Mouse (Mus musculus): ENCODE measurements around the gene Mfsd6l.
A peak's percentile ranks its signal among the peaks of the same experiment; 100 is the strongest.

Gene Mfsd6l

DNA sequence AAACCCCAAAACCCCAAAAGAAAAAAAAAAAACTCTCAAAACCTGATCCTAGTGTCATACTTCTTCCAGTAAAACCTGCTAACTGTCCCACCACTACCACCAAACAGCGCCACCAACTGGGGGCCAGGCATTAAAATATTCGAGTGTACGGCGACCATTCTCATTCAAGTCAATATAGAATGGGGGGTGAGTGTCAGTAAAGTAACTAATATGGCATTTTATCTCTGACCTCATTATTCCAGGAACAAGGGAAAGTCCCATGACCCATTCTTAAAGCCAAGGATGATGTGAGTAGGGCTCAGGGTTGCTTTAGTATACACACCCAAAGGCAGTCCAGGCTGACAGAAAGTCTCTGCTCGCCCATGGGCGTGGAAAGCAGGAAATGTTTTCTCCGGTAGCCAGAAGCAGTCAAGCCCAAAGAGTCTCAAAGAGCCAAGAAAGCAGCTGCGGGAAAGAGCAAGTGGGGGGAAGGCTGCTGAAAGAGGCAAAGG lies 2.0 kb upstream of the Mfsd6l start:
- DNase-seq (ENCODE audit: low read depth, low spot score), result no peak

DNA sequence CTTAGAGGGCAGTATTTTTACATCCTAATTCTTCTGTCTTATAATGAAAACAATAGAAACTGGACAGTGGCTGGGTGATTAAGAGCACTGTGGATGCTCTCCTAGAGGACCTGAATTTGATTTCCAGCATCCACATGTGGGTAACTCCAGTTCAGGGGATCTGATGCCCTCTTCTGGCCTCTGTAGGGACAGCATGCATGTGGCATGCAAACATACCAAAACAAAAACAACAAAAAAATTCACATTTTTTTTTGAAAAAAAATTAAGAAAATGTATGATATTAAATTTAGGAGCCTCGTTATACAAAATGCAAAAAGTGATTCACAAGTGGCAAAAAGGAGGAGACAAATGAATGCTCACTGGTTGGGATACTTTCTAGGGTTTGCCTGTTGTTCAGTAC lies 3.6 kb downstream of the Mfsd6l start:
- DNase-seq (ENCODE audit: low read depth, low spot score), result no peak

DNA sequence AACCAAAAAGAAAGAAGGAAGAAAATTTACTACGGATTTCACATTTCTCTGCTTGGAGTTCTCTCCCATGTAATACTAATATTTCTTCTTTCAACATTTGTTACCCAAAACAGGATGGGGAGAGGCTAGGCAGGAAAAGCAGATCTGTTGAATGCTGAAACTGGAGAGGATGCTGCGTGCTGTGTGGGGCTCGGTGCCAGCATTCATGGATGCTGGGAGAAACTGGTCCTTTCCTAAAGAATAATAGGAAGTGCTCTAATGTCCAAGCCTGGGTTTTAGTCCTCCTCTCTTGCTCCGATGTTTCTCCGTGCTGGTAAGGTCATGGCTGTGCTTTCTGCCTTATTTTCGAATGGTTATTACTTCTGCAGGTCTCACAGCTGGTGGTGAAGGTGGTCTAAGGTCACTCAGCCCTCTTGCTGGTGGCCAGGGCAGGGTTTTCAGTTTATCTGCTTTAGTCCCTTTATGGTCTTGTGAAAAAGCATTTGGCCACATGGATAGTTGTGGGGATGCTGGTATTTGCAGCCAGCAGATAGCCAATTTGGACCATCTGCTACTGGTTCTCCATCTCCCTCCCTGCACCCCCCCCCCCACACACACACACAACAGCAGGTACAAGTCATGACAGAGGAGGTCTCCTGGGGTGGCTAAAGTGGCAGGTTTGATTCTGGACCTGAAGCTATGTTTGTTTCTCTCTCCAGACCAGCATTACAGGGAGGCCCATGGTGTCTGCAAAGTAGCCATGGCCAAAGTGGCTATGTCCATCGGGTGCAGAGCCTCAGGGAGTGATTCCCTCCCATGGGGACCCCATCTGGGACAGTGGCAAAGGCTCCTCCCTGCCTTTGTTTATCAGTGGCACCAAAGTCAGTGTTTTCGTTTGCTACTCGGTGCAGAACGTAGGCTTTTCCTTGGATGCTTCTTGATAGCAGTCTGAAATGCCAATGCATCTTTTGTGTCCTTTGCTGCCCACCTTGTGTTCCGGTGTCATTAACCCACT lies 6.3 kb downstream of the Mfsd6l start:
- no peak for DNase-seq (ENCODE audit: low read depth, low spot score)

DNA sequence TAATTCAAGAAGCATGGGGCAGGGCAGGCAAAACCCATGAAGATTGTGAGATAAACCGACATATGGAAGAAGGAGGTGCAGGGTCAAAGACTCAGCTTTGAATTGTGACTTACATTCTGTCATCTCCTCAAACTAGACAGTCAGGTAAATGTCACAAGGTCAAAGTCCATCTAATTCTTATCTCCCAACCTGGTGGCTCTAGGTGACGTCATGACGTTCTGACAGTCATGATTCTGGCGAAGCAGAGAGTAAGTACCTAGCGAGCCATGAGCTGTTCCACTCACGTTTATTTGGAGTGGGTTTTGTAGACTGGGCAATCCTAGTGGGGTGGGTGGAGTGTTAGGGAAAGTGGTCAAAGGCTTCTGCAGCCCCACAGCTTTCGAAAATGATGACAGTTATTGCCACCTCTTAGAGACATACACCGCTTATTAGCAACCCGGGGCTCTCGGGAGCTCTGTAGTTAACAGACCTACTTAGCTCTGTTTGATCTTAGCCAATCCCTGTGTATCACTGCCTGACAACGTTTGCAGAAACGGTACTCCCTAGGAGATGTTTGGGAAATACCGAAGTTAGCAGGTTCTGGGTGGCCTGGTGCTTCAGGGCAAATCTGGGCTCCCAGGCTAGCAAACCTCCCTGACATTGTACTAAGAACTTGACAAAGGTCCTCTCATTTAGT lies 8.5 kb downstream of the Mfsd6l start:
- no peak for DNase-seq (ENCODE audit: low read depth, low spot score)

DNA sequence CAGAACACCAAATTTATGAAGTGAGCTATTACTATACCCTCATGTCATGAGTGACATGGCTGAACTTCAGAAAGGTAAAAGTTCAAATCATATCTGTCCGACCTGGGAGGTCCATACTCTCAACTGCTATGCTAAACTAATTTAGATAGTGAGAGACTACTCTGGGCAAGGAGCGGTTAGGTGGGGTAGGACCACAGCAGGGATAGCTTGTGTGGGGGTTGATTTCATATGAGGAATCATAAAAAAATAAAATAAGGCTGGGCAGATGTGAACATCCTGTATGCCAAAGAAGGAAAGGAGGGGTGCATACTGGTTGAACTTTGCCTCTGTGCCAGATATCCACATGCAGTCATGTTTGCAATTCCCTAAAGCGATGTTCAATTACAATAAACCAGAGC lies 9.0 kb downstream of the Mfsd6l start:
- DNase-seq (ENCODE audit: low read depth, low spot score), result no peak

DNA sequence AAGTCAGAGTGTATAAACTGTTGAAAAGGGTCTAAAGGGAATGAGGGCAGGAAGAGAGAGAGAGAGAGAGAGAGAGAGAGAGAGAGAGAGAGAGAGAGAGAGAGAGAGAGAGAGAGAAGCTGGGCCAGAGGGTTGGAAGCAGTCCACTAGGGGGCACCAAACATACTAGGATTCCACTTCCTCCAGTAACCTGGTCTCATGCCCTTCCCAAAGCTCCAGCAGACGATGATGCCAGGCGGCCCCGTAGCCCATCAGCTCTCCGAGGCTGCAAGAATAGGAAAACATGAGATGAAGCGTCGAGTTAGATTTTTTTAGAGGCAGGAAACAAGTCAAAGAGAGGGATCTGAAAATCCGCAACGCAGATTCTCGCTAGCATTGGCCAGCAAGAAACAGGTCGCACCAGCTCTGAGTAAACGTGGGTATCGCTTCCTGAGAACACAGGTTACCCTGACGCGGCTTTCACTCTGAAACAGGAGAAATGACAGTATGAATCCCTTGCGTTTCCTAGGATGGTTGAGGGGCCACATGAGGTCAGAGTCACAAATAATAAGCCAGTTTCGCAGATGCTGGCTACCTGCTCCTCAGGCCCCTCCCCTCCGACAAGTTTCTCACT lies 10.6 kb downstream of the Mfsd6l start:
- DNase-seq (ENCODE audit: low read depth, low spot score), result peak; percentile 74

DNA sequence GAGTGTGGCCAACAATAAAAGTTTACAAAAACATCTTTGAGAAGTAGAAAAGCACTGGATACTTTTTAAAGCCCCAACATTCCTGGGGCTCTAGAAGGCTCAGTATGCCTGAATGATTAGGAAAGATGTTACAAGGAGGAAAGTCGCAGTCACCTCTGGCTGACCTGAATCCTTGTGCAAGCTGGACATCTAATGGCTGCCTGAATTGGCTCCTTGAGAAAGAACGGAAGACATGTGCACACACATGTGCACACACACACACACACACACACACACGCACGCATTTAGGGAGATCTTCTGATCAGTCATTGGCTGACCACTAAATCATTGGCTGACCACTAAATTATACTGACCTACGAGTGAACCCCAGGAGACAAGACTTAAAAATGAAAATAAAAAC lies 14.9 kb downstream of the Mfsd6l start:
- no peak for DNase-seq (ENCODE audit: low read depth, low spot score)

DNA sequence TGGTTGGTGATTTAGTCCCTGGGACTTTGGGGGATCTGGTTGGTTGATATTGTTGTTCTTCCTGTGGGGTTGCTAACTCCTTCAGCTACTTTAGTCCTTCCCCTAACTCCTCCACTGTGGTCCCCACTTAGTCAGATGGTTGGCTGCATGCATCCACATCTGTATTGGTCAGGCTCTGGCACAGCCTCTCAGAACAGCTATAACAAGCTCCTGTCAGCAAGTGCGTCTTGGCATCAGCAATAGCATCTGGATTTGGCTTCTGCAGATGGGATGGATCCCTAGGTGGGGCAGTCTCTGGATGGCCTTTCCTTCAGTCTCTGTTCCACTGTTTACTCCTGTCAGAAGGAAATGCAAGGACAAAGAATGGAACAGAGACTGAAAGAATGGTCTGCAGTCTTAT lies 21.1 kb downstream of the Mfsd6l start:
- no peak for DNase-seq (ENCODE audit: low read depth, low spot score)

DNA sequence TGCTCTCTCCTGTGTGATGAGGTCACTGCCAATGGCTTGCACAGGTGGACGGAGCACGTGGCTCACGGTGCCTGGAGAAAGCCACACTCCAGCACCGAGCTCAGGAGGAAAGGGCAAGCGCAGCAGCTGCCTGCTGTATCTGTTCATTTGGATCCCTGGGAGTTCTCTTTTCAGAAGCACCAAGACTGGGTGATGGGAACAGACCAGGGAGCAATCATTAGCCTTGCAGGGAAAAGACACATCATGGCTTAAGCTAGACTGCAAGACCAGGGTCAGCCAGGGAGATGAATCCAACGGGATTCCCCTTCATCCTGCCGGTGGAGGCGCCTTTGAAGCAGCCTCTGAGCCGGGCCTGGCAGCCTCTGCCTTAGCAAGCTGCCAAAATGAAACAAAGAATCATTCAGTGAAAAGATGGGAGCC lies 23.5 kb downstream of the Mfsd6l start:
- no peak for DNase-seq (ENCODE audit: low read depth, low spot score)

DNA sequence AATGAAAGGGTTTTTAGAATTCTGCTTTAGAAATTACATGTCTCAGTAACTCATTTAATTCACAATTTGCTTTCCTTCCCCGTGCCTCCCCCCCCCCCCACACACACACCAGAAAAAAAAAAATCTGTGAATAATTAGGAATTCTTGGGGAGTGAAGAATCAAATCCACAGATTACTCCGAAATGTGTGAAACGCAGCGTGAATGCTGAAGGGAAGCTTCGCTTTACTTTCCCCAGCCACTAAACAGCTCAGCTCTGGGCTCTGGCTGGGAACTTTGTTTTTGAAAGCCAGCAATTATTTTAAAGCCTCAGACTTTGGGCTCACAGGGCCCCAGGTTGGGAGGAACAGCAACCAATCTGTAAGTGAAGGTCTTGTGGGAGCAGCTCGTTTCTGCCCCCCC lies 24.6 kb downstream of the Mfsd6l start:
- DNase-seq (ENCODE audit: low read depth, low spot score), result no peak

DNA sequence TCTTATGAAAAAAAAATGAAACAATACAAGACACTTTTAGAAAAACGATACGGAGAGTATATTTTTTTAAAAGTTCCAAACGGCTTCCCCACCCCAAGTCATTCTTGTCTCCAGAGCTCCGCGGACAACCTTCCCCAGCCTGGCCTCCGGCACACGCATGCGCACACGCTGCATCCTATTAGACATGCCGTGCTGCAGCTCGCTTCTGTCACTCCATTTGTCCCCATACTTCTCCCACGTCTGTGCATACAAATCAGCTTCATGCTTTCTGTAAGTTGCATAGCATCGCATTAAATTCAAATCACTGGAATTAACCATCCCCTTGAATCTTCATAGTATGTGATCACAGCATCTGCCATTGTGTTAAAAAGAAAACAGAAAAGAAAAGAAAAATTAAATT lies 27.2 kb downstream of the Mfsd6l start:
- no peak for DNase-seq (ENCODE audit: low read depth, low spot score)

DNA sequence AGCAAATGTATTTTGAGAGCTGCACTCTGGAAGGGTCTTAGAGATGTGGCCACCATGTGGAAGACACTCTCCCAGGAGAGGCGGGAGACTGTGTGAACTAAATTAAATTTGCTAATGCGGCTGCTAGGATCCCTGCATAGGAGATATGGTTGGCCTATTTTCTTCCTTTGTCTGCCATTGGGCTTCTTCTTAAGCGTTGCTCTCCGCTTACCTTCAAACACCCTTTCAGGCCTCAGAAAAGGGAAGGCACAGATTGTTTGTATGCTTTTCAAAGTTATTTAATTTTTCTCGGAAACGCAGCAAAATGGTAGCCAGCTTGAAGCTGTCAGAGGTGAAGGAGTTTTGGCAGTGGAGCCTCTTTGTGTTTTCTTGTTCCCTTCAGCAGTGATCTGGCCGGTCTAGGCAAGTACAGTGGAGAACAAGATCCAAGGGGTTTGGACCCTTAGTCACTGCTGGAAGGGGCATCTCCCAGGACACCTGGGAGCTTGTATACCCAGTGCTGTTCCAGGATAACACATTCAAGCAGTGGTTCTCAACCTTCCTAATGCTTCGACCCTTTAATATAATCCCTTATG lies 28.0 kb downstream of the Mfsd6l start:
- no peak for DNase-seq (ENCODE audit: low read depth, low spot score)

DNA sequence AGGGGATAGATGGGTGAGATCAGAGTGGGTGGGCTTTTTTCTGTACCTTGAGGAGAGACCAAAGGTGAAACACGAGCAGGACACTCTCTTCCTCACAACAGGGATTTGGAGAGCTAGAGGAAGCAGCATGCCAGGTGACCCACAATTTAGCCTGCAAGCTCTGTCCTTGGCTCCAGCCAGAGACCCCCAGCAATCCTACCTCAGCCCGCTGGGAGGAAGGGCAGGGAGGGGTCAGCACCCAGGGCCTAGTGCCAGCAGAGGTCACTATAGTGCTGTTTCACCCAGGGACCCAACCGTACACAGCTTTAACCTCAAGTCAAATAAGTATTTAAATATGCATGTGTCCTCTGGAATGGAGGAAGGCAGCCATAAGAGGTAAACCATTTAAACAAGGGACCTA lies 29.9 kb downstream of the Mfsd6l start:
- DNase-seq (ENCODE audit: low read depth, low spot score), result no peak

DNA sequence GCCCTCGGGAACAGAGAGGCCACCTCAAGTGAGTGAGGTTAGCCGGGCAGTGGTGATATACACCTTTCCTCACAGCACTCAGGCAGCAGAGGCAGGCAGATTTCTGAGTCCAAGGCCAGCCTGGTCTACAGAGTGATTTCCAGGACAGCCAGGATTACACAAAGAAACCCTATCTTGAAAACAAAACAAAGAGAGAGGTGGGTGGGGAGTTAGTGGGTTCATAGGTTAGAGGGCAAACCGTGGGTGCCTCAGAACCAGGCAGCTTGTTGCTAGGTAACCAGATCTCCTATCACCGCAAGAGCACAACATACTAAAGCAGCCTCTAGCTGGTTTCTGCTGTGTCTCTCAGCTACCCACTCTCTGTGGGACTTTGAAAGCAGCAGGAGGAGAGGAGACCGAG lies 30.7 kb downstream of the Mfsd6l start, which contains the start of gene Ccdc42:
Ccdc42 (plus strand) TSS at position 301 of the 400 bp plus-strand sequence.
- no peak for DNase-seq (ENCODE audit: low read depth, low spot score)

DNA sequence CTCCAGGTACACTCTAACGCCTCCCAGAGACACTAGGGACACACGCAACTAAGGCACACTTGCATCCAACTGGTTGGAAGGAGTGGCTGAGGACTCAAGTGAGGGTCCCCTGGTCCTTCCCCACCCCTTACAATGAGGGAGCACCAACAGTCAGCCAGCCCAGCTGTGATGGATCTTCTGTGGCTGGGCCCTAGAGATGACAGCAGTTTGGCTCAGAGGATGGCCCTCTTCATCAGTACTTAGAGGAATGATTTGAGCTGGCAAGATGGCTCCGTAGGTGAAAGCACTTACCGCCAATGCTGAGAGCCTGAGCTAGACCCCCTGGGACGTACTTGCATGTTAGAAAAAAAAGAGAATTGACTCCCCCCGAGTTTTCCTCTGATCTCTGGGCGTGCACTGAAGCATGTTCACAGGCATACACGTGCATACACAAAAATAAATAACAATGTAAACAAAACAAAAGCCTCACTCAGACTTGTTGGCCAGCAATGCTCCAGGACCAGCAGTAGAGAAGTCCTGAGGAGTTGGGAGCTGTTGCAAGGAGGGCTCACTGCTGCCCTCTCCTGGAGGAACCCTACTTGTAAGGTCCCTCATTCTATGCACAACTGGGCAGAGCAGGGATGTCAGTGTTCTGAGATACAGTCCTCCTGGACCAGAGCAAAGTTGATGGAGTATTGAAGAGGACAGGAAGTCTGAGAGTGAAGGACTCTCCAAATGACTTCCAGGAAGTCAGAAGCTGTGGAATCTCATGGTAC lies 33.2 kb downstream of the Mfsd6l start:
- DNase-seq (ENCODE audit: low read depth, low spot score), result no peak

DNA sequence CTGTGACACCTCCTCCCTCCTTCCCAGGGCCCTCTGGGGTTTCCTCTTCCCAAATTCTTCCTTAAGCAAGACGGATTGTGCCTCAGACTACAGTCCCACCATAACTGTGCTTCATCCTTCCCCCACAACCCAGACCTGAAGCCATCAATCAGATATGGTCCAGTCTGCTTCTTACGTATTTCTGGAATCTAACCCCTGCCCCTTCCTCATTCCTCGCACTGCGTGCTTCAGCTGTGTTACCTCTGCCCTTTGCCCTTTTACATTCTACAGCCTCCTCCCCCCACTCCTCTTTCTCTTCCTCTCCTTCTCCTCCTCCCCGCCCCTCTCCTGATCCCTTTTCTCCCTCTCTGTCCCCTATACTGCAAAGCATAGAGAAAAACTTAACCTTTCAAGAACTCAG lies 35.7 kb downstream of the Mfsd6l start:
- no peak for DNase-seq (ENCODE audit: low read depth, low spot score)

DNA sequence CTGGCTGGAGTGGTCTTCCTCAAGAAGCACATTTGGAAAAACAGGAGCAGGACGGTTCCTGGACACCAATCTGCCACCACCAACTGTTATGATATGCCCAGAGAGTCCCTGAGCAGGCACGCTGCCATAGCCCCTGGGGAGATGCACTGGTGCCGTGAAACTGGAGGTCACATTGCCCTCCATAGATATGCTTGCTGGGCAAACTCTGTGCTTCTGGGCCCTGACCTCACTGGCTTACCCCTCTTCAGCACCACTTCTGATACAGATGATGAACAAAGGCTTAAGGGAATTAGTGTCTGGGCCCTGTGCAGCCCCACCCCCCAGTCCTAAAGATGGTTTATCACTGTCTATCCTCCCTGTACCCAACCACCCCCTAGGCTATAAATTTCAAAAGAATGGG lies 37.3 kb downstream of the Mfsd6l start:
- no peak for DNase-seq (ENCODE audit: low read depth, low spot score)

DNA sequence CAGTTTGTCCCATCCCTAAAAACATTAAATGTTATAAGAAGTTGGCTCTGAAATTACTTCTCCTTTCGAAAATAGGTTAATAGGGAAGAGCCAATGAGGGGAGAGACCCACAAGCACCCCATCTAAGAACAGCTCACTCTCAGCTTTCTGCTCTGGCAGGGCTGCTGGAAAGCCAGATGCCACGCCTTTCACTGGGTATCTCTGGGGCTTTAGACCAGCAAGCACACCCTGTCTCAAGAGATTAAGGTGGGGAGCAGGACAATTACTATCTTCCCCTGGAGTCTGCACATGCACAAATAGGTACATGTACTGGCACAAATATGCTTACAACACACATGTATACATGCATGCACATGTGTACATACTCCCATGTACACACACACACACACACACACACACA lies 41.9 kb downstream of the Mfsd6l start:
- DNase-seq (ENCODE audit: low read depth, low spot score), result no peak

DNA sequence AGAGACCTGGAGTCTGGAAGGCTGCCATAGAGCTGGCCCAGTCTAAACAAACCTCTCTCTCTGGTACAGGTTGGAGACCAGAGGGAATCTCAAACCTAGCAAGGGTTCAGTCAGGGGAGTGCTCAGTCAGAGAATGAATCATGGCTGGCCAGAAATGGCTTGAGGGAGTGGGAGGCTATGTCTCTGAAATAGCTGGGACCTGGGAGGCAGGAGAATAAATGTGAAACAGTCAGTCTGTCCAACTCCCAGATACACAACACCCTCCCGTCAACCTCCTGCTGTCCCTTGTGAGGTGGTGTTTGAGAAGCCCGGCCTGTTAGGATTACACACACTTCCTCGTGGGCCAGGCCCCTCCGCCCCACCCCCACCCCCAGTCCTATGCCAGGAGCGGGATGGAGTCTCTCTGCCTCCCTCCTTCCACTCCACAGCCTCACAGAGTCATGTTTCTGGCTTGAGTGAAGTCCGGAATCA lies 44.6 kb downstream of the Mfsd6l start:
- DNase-seq (ENCODE audit: low read depth, low spot score), result no peak

DNA sequence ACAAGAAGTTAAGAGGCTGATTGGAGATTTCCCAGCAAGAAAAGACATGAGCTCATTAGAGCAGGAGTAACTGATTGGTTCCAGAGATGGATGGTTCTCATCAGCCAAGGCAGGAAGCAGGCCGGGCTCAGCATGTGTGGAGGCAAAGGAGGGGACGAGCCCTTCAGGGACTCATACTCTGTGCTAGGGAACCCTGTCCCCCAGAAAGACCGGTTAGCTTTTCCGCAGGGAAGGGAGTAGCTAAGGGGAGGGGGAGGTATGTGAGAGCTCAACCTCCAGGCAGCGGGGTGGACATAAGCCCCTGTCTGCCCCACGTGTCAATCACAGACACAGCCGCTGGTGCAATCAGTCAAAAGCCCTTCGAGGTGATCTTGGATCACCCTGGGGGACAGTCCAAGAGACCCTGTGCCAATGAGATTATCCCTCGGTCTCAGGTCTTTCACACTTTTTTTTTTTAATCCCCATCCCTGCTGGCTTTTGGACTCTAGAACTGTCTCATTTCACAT lies 45.6 kb downstream of the Mfsd6l start:
- DNase-seq (ENCODE audit: low read depth, low spot score), result no peak
